Mouse (Mus musculus) hindbrain, embryonic 11.5 days (tissue): Measurements from ENCODE around the gene Dok3. TPM values are rescaled to one million over a fixed set of nuclear protein-coding genes. Genes with fewer than 3 reads are reported as not detected.

Source experiments
- ATAC-seq: fragments of 200-750 bp; cut with Nextera tagmentation; 2 replicates; pipeline ENCODE4 v1.8.0; 2017; ENCODE audit warnings: mild to moderate bottlenecking, moderate TSS enrichment, moderate library complexity; ENCODE audit not compliant: low FRiP score
- DNase-seq: peaks from one replicate; pipeline ENCODE4 v3.0.0-alpha.2; 2015; ENCODE audit warnings: low spot score
- H3K27ac ChIP-seq: fragments of 300-500 bp; sonication (generic); 2 replicates; pipeline ENCODE4 v1.5.1; 2014; ENCODE audit warnings: mild to moderate bottlenecking, low read depth, low read length
- H3K27me3 ChIP-seq: fragments of 300-500 bp; sonication (generic); 2 replicates; pipeline ENCODE4 v1.6.1; 2014; ENCODE audit warnings: mild to moderate bottlenecking, low read length, moderate library complexity, mixed read lengths; ENCODE audit not compliant: control insufficient read depth, insufficient read depth
- H3K36me3 ChIP-seq: fragments of 300-500 bp; sonication (generic); 2 replicates; pipeline ENCODE4 v1.6.1; 2014; ENCODE audit warnings: mild to moderate bottlenecking, low read length, moderate library complexity, mixed read lengths; ENCODE audit not compliant: control insufficient read depth, insufficient read depth
- H3K4me1 ChIP-seq: fragments of 300-500 bp; sonication (generic); replicated peaks from 2 replicates; pipeline ENCODE4 v1.6.1; 2014; ENCODE audit warnings: low read length, mixed read lengths; ENCODE audit not compliant: control insufficient read depth, insufficient read depth
- H3K4me2 ChIP-seq: fragments of 300-500 bp; sonication (generic); replicated peaks from 2 replicates; pipeline ENCODE4 v1.6.1; 2014; ENCODE audit warnings: mild to moderate bottlenecking, low read depth, low read length
- H3K4me3 ChIP-seq: fragments of 300-500 bp; sonication (generic); 2 replicates; pipeline ENCODE4 v1.5.1; 2014; ENCODE audit warnings: low read depth, low read length
- H3K9ac ChIP-seq: fragments of 300-500 bp; sonication (generic); 2 replicates; pipeline ENCODE4 v1.6.1; 2014; ENCODE audit warnings: low read depth, low read length
- H3K9me3 ChIP-seq: fragments of 300-500 bp; sonication (generic); 2 replicates; pipeline ENCODE4 v1.6.1; 2016; ENCODE audit warnings: low read length; ENCODE audit not compliant: control insufficient read depth
- WGBS: fragments of 180-500 bp; shearing (Covaris S2); extraction: QIAGEN DNeasy Blood & Tissue Kit; methylation state at CpG from one replicate; pipeline ENCODE4 v1.1.7; 2014; 5-methylcytosine and 5-hydroxymethylcytosine counted together
- polyA plus RNA-seq: library from polyadenylated mRNA; unstranded; fragments of >200 nt; fragmentation: Nextera tagmentation; extraction: Ambion mirVana; gene quantifications from 2 replicates; pipeline ENCODE4 v1.2.1, GENCODE M21; 2014

The Dok3 gene
- polyA plus RNA-seq, 1 experiment from 2014 or later, result 2.2 TPM

DNA sequence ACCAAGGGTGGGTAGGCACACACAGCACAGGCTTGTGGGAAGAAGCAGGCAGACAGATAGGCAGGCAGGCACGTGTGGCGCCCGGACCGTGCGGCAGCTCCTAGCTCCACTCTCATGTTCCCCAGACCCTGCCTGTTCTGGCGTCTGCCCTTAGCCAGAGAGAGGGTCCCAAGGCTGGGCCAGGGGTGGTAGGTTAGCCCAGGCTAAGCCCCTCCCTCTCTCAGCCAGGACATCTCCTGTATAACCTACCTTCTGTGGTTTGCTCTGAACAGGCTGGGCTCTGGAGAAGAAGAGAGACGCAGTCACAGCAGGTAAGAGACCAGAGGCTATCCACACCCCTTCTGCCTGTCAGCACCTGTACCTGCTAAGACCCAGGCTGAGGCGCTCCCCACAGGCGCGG is 20.6 kb downstream of the Dok3 start:
- ATAC-seq, result no peak
- H3K9ac ChIP-seq, result no peak overlapping the region
- H3K4me1 ChIP-seq, result peaks cover 13% of the 10 kb centered on the region
- 93% methylated on average over 10 of the region's 10 CpGs for WGBS
- no peaks in the 10 kb centered on the region for H3K27me3 ChIP-seq
- no peak overlapping the region for H3K27ac ChIP-seq
- H3K4me2 ChIP-seq, result no peak overlapping the region
- DNase-seq, result no peak
- H3K36me3 ChIP-seq, result peaks cover 8% of the 10 kb centered on the region
- no peak overlapping the region for H3K4me3 ChIP-seq
- no peaks in the 10 kb centered on the region for H3K9me3 ChIP-seq

DNA sequence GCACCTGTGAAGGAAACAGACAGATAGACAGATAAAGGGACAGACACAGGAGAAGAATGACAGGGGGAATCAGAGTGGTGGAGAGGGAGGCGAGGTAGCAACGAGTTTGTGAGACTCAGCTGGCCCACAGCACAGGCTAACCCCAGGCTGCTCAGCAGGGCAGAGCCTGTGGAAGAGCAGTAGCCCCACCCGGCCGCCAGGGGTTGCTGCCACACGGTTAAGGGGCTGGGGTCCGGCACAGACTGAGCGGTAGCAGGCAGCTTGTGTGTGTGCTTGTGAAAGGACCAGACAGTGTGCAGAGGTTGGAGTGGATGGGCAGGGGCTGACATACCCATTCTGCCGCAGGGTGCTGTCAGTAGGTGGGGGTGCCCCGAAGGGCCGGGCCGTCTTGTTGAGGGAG is 21.2 kb downstream of the Dok3 start:
- no peak overlapping the region for H3K4me3 ChIP-seq
- H3K9ac ChIP-seq, result no peak overlapping the region
- no peak overlapping the region for H3K27ac ChIP-seq
- ATAC-seq (no peak), DNase-seq (peak; percentile 43)
- peaks cover 13% of the 10 kb centered on the region for H3K36me3 ChIP-seq
- 53% methylated on average over 8 of the region's 11 CpGs for WGBS
- no peaks in the 10 kb centered on the region for H3K9me3 ChIP-seq
- H3K4me1 ChIP-seq, result peaks cover 13% of the 10 kb centered on the region
- no peaks in the 10 kb centered on the region for H3K27me3 ChIP-seq
- no peak overlapping the region for H3K4me2 ChIP-seq

DNA sequence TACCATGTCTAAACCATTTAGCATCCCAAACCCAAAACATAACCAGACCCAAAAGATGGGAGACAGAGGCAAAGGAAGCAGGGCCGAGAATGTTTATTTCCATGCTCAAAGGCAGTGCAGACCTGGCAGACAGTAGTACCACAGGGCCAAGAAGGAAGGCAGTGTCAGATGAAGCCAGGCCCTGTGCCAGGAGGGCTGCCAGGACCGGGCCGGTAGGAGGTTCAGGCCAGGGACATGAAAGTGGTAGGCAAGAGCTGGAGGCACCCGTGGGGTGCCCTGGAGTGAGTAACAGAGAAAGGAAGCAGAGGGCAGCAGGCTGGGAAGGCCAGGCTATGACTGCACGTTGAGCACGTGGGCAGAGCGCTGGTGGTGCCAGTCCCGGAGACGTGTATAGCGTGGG is 22.4 kb downstream of the Dok3 start:
- H3K36me3 ChIP-seq, result peaks cover 13% of the 10 kb centered on the region

DNA sequence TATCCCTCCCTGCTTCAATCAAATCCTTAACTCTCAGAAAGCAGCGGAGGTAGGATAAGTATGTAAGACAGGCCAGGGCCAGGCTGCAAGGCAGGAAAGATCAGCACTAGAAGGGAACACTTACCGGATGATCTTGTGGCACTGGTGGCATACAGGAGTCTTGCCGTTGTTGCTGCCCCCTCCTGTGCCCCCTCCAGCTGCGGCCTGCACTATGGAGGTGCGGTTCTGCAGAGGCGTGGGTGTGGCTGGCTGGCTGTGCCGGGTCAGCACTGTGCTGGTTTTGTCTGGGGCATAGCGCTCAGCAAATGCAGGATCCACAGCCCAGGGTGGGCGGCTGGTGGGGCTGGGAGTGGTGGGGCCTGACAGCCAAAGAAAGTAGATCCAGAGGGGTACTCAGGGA is 23.3 kb downstream of the Dok3 start:
- H3K9ac ChIP-seq, result no peak overlapping the region
- no peak overlapping the region for H3K4me3 ChIP-seq
- H3K36me3 ChIP-seq, result peaks cover 13% of the 10 kb centered on the region
- no peaks in the 10 kb centered on the region for H3K27me3 ChIP-seq
- ATAC-seq (no peak), DNase-seq (no peak)
- H3K27ac ChIP-seq, result no peak overlapping the region
- H3K4me1 ChIP-seq, result no peaks in the 10 kb centered on the region; the same call in 1 of the 2 replicates
- no peak overlapping the region for H3K4me2 ChIP-seq
- WGBS, result 91% methylated on average over 9 of the region's 9 CpGs
- no peaks in the 10 kb centered on the region for H3K9me3 ChIP-seq

More for the DNA sequence above, 22.4 kb downstream of the Dok3 start:
- ATAC-seq (no peak), DNase-seq (no peak)
- H3K4me2 ChIP-seq, result no peak overlapping the region
- H3K4me3 ChIP-seq, result no peak overlapping the region
- peaks cover 8% of the 10 kb centered on the region for H3K4me1 ChIP-seq
- 97% methylated on average over 10 of the region's 10 CpGs for WGBS
- H3K27me3 ChIP-seq, result no peaks in the 10 kb centered on the region
- H3K9me3 ChIP-seq, result no peaks in the 10 kb centered on the region
- no peak overlapping the region for H3K9ac ChIP-seq
- no peak overlapping the region for H3K27ac ChIP-seq

DNA sequence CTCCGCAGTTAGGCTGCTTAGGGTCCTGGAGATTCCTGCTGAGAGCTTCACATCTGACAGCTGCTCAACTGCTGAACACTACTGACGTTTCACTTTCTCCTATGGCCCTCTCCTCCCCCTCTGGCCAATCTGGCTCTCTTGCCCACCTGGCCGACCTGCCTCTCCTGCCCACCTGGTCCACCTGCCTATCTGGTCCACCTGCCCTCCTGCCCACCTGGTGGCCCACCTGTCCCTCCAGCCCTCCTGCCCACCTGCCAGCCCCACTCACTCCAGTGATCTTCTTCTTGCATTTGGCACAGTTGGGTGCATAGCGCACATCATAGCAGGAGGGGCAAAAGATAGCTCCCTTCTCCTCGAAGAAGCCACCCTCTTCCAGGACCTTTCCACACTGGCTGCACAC is 24.7 kb downstream of the Dok3 start:
- Histone ChIP-seq H3K4me1 (no peaks in the 10 kb centered on the region), H3K9ac (no peak overlapping the region), H3K27ac (no peak overlapping the region), H3K4me3 (no peak overlapping the region), H3K4me2 (no peak overlapping the region), H3K27me3 (no peaks in the 10 kb centered on the region), H3K9me3 (no peaks in the 10 kb centered on the region), H3K36me3 (peaks cover 13% of the 10 kb centered on the region)
- WGBS, result 85% methylated on average over 5 of the region's 5 CpGs
- no peak for ATAC-seq
- no peak for DNase-seq

DNA sequence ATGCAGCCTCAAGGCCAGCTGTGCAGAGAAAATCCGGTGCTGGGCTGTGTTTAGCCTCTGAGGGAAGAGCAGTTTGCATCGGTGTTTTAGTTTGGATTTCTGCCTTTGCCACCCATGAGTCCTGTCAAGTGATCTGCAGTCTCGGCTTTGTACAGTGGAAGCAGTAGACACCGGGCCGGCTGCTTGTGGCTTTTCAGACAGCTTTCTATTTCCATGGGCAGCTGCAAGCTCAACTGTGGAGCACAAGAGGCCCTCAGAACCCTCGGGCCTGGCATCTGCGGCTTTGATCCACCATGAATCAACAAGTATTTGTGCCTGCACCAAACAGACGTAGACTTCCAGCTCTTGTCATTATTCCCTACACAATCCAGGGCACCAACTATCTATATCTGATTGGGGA is 26.7 kb downstream of the Dok3 start:
- Histone ChIP-seq H3K4me2 (no peak overlapping the region), H3K27ac (no peak overlapping the region), H3K27me3 (no peaks in the 10 kb centered on the region), H3K36me3 (peaks cover 11% of the 10 kb centered on the region), H3K4me3 (no peak overlapping the region), H3K9me3 (no peaks in the 10 kb centered on the region), H3K9ac (no peak overlapping the region), H3K4me1 (0 out of 2 replicates have a peak, but pooled peaks cover 2% of the 10 kb centered on the region)
- ATAC-seq (no peak), DNase-seq (no peak)
- WGBS, result 92% methylated on average over 8 of the region's 8 CpGs

DNA sequence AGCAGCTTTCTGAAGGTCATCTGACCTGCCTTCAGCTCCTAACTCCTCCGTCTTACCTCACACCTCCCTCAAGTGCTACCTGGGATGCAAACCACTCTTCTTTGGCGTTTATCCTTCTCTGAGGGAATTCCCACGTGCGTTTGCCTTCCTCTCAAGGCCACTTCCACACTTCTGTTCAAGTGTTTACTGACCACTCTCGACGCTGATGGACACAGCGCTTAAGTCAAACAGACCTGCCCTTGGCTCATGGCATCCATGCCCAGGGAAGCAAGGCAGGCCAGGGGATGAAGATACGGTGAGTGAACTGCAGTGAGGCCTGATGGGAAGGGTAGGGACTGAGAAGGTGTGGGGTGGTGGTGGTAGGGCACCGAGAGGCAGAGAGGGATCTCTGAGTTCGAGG is 28.5 kb downstream of the Dok3 start:
- H3K27ac ChIP-seq, result no peak overlapping the region
- no peak overlapping the region for H3K4me3 ChIP-seq
- no peak overlapping the region for H3K4me2 ChIP-seq
- H3K4me1 ChIP-seq, result peaks cover 8% of the 10 kb centered on the region; the same call in 1 of the 2 replicates
- H3K27me3 ChIP-seq, result no peaks in the 10 kb centered on the region
- ATAC-seq (no peak), DNase-seq (no peak)
- H3K36me3 ChIP-seq, result peaks cover 7% of the 10 kb centered on the region; the same call in 1 of the 2 replicates
- no peaks in the 10 kb centered on the region for H3K9me3 ChIP-seq
- WGBS, result 83% methylated on average over 10 of the region's 10 CpGs
- no peak overlapping the region for H3K9ac ChIP-seq

DNA sequence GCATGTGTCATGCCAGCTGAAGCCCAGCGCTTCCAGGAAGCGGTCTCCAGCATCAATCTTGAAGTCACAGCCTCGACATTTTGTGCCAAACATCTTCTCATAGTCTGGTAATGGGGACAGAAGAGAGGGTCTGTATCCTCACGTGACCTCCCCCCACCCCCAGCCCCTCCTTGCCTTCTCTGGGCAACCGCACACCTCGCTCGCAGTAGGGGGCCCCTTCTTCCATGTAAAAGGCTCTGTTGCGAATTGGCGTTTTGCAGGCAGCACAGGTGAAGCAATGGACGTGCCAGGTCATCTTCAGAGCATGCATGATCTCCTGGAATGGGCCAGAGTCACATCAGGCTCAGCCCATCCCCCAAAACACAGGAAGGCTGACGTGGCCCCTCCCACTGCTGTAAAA is 30.2 kb downstream of the Dok3 start:
- H3K4me2 ChIP-seq, result no peak overlapping the region
- 55% methylated on average over 11 of the region's 11 CpGs for WGBS
- no peak overlapping the region for H3K27ac ChIP-seq
- 0 out of 2 replicates have a peak, but pooled peaks cover 5% of the 10 kb centered on the region for H3K36me3 ChIP-seq
- ATAC-seq, result no peak
- H3K27me3 ChIP-seq, result no peaks in the 10 kb centered on the region
- no peak for DNase-seq
- H3K9ac ChIP-seq, result no peak overlapping the region
- peaks cover 9% of the 10 kb centered on the region; the same call in 1 of the 2 replicates for H3K4me1 ChIP-seq
- no peak overlapping the region for H3K4me3 ChIP-seq
- H3K9me3 ChIP-seq, result no peaks in the 10 kb centered on the region

DNA sequence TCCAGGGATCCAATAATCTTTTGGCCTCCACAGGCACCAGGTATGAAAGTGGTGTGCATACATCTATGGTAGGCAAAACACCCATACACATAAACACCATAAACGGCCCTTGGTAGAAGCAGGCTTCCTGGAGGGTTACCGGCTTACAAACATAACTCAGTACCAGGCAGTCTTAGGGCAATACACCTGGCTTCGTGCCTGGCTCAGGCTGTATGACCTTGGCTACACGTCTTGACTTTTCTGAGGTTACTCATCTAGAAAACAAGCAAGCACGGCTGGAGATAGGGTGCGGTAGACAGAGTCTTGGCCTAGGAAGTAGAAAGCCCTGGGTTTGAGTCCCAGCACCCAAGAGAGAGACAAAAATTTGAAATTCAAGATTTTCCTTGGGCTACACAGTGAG is 32.4 kb downstream of the Dok3 start:
- no peak for ATAC-seq
- no peak overlapping the region for H3K4me3 ChIP-seq

More for the DNA sequence above, 32.4 kb downstream of the Dok3 start:
- Histone ChIP-seq H3K9ac (no peak overlapping the region), H3K4me1 (peaks cover 9% of the 10 kb centered on the region; the same call in 1 of the 2 replicates), H3K4me2 (no peak overlapping the region), H3K27me3 (no peaks in the 10 kb centered on the region), H3K36me3 (no peaks in the 10 kb centered on the region), H3K27ac (no peak overlapping the region), H3K9me3 (no peaks in the 10 kb centered on the region)
- no peak for DNase-seq
- 83% methylated on average over 6 of the region's 6 CpGs for whole genome bisulfite sequencing
